Mouse (Mus musculus): ENCODE data around the gene Ldhal6b.

Gene Ldhal6b

DNA sequence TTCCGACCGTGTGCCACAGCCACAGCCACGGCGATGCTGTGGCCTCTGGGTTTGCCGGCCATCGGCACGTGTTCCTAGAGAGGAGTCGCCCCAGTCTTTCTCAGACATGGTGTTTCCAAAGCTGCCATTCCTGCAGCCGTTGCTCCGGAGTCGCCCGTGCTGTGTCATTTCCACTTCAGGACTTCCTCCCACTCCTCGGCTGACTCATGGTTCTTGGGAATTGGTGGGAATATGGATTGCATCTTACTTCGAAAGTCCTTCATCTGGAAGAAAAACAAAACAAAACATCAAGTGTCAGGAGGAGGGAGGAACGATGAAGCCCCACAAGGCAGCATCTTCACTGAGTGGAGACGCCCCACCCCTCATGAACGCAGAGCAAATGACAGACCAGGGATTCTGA is 7.4 kb downstream of the Ldhal6b start:
- CTCF ChIA-PET: interaction anchor here (0.6 kb wide), 1 partner anchor 913 kb away, joined by 3 read pairs; no protein-coding TSS in a partner anchor

DNA sequence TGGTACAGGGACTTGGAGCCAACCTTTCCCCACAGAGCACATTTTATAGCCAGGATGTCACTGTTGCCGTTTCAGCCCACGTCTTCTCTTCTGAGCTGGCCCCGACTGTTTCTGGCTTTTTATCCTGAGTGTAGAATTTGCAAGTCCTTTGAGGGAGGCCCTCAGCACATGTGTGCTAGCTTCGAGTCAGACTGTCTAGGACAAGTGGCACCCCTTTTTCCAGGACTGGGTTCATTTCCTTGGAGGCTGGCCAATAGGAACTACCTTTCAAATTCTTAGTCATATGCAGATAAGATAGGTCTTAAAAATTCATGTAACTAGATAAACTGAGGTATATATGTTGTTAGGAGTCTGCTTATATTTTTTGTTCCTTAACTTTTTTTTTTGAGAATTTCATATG is 8.2 kb downstream of the Ldhal6b start:
- CTCF ChIA-PET: no interaction called here

DNA sequence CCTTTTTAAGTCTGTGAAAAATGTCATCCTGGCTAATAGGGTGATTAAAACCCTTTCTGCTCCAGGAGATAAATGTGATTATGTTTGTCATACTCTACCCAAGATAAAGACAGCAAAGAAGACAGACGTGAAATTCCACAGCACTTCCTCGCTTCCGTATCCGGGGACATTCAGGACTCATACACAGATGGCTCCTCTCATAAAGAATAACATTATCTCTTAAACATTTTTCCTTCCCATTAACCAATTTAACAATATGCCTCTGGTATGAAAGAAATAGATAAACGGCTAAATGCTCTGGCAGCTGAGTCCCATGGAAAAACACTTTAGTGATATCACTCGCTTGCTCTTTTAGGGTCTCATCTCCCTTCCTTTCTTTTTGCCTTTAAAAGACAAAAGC is 11.5 kb downstream of the Ldhal6b start:
- CTCF ChIA-PET: no interaction called here

DNA sequence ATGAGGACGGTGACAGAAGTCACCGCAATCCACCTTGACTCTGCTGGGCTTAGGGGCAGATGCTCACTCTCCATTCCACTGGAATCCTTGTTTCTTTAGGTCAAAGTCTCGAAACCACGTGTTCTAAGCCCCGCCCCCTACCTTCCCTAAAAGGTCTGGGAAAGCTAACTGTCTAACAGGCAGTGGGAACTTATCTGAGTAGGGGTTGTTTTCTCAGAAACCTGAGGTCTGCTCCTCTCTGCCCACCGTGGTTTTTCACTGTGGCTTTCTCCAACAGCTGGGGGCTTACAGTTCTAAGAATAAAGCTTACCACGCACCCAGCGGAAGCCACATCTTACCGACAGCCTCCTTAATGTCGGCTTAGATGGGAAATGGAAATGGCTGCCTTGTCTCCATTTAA is 12.0 kb downstream of the Ldhal6b start:
- CTCF ChIA-PET: no interaction called here

DNA sequence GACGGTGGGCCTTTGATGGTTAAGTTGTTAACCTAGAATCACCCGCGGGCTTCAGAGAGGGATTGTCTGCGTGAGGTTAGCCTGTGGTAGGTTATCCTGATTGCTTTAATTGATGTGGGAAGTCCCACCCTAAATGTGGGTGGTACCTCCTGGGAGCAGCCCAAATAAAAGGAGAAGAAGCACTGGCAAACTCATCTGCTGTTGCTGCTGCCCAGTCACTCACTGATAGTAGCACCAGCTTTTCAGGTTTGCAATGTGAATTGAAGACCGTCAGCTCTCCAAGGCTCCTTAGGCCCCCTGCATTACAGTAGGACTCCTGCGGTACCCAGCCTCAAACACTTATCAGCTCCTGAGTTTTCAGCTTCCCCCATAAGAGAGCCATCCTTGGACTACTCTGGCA is 14.7 kb downstream of the Ldhal6b start:
- CTCF ChIA-PET: no interaction called here

DNA sequence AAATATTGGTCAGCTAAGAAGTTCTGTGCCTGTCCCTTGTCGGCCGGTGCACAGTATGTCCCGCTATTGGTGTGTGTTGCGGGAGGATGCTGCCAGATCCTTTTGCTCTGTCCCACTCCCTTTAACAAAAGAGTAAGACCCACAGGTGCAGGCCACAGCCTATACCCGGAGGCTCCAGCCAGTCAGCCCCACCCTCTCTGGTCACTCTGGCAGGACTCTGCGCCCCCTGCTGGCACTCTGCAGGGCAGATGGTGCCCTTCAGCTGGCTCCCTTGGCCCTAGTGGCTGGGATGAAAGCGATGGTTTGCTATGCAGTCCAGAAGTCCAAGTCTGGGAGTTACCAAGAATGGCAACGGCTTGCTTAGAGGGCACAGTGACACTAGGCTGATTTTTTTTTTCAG is 15.9 kb downstream of the Ldhal6b start:
- CTCF ChIA-PET: interaction anchor here (0.7 kb wide), 4 partner anchors 13 to 168 kb away, joined by 3 to 5 read pairs (median 4); no protein-coding TSS in a partner anchor

DNA sequence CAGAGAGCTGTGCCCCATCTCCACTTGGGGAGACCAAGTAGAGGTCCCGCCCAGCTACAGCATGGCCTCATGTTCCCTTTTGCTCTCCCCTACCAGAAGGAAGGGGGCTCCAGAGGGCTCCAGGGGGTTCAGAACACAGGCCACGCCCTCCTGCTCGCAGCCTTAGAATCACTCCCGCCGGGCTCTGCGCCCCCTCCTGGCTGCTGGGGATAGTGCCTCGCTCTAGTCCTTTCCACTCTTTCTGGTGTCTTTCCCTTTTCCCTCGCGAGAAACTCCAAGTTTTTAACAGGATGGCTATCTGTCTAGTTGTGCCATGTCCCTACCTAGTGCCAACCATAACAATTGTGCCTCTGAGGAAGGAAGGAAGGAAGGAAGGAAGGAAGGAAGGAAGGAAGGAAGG is 16.5 kb downstream of the Ldhal6b start:
- CTCF ChIA-PET: interaction anchor here (0.7 kb wide), 4 partner anchors 14 to 168 kb away, joined by 3 to 5 read pairs (median 4); no protein-coding TSS in a partner anchor

DNA sequence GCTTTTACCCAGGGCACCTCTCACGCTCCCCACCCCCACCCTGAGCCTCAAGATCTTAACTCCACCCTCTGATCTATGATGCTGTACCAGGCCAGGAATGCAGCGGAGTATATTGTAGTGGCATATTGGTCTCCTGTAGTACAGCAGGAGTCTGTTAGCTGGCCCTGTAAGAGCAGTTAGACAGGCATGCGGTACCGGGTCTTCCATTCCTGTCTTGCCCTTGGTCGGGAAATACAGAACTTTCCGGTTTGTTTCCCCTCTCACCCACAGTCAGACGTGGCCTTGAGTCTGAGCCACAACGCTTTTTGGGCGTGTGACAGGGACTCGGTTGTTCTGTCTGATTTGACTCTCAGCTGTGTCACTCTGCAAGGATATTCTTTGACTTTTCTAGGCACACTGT is 17.3 kb downstream of the Ldhal6b start:
- CTCF ChIA-PET: no interaction called here

DNA sequence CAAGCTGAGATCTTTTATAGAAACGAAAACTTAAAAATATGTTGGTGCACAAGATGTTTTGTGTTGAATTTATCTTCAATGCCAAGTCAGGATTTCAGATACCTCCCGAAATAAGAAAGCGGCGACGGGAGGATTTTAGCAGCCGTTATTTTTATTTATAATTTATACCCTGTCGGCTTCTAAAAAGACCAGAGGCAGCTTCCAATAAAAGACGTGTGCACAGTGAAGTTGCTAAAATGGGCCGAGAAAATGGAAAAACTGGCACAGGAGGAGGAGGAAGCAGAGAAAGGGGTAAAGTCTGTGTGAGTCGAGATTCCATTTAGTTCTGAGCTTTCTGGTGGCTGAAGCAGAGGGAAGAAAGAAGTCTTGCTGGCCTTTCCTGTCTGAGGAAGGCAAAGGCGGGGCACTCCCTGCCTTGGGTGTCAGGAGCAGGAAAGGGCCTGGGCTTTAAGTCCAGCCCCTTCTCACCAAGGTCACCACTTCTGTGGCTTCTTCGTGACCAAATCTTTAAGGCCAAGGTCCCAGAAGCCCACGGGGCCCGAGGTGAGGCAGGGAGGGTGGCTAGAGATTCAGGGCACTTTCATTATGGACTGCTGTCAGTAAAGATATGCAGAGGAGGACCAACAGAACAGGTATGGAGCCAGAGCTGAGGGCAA is 18.0 kb downstream of the Ldhal6b start:
- CTCF ChIA-PET: no interaction called here

DNA sequence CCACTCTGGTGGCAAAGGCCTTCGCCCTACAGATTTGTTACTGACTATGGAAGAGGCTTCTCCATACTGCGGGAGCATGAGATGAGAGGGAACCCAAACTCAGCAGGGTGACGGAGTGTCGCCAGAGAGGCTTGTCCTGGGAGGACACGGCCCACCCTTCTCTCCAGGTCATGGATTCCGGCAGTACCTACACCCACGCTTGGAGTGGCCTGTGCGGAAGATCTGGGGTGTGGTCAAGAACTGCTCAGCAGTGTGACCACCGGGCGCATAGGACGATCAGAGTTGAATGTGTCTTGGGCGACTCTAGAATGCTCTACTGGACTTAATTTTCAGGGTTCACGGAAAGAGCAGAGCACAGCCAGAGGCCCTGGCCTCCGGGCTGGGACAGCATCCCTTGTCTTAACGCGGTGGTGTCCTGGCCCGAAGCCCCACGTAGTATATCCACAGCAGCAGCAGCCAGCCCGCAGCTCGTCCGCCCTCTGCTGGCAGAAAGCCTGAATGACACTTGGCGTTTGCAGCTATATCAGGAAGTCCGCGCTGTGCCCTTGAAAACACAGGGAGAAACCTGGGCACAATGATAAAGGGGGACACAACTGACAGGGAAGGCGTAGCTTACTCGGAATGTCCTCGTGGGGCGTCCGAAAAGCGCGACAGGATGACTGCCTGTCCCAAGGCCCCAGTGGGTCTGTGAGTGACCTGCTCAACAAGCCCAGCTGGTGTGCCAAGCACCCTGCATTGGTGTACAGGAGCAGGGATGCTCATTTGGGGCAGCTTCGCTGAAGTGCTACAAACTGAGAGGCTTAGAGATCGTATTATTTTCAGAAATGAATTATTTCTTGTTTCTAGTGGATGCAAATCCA is 21.2 kb downstream of the Ldhal6b start:
- CTCF ChIA-PET: interaction anchor here (0.5 to 0.7 kb wide), 3 partner anchors 74 to 284 kb away, joined by 3 to 4 read pairs (median 3); no protein-coding TSS in a partner anchor

DNA sequence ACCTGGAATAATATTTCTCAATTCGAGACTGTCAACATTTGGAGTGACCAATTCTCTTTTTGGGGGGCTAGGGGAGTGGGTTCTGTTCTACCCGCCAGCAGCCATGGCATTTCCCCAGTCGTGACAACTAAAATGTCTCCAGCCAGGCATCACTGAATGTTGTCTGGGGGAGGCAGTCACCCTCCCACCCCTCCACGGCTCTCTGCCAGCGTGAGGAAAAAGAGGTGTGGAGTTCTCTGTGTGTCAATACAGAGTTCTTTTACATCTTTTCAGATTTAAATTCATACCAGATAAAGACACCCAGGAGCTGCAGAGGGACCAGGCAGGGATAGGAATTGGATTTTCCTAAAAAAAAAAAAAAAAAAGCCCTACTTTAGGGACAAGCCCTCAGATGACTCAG is 22.4 kb downstream of the Ldhal6b start:
- CTCF ChIA-PET: interaction anchor here (0.6 kb wide), 1 partner anchor 42 kb away, joined by 5 read pairs; no protein-coding TSS in a partner anchor

DNA sequence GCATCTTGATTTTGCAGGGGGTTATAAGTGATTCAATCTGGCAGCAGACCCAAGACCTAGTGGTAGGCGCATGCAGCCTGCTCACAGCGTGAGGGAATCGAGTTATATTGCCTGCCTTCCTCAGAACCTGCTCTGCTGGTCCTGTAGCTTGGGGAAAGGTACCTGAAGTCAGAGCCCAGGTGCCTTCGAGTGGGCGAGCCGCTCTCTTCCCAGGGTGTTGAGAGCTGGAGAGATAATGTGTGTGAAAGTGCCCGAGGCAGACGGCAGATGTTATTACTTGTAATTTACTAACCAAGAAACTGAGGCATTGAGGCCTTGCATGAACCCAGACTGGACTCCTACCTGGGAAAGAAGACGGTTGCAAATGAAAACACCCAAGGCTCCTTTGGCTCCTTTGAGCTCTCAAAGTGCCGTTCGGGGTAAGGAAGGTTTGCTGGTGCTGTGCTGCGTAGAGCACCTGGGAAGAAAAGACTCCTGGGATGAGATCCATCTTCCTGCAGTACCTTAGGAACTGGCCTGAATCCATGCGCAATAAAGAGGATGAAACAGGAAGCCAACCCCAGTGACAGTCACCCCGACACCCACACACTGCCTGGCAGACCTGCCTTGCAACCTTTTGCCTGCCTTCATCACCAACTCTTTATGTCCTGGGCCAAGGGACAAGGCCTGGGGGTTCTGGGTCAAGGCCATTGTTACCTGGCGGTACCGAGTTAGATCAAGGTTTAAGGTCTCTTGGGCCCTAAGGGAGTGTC is 22.9 kb downstream of the Ldhal6b start:
- CTCF ChIA-PET: interaction anchor here (0.5 to 0.6 kb wide), 2 partner anchors 41 to 614 kb away, joined by 3 to 5 read pairs; no protein-coding TSS in a partner anchor

DNA sequence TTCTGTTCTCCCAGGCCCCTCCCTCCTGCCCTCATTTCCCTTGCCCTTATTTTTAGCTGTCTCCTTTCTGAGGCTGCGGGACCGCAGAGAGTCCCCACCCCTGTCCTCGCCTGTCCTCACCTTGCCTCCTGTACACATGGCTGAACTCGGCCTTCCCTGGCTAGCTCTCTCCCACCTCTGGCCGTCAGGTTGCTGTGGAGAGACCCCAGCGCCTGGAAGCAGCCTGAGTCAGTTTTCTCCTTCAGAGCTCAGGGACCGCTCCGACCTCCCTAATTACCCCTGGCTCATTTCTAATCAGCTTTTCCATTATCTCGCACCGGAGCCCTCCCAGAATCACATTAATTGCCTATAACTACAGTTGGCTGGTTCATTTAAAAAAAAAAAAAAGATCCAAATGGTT is 27.9 kb downstream of the Ldhal6b start:
- CTCF ChIA-PET: no interaction called here

DNA sequence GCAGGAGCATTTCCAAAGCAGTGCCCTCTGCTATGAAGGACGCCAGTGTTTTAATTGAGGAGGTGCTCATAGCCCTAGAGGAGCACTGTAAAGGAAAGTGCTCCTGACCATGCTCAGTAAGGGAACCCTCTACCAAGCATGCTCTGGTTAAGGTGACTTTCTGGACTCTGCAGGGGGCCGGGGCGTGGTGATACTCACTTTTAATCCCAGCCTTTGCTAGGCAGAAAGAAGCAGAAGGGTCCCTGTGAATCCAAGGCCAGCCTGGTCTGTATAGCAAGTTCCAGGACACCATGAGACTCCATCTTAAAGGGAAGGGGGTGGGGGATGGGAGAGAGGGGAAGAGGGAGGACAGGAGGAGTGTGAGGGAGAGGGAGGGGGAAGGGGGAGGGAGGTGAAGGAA is 30.2 kb downstream of the Ldhal6b start:
- CTCF ChIA-PET: no interaction called here

DNA sequence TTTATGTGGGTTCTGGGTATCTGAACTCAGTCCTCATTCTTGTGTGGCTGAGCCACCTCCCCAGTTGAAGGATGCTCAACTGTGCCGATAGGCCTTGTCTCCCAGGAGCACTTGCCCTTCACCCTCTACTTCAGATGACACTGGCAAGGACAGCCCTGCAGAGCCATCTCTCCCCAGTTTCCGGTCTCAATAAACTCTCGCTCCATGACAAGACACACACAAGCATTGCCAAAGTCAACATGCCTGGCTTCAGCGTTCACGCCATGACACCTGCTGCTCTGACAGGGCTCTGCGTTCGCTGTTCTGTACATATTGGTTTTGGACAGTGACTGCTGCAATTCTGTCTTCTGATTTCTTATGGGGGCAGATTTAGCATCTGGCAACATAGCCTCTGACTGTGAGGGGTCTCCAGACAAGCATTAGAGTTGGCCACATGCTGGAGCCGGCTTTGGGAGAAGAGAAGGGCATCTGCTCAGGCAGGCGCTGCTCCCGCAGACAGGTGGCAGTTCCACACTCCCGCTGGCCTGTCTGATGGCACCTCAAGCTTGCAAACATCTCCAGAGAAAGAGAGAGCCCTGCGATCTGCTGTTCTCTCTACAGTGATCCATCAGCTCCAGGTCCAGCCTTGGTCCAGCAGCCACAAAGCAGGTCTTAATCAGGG is 31.6 kb downstream of the Ldhal6b start:
- CTCF ChIA-PET: no interaction called here

DNA sequence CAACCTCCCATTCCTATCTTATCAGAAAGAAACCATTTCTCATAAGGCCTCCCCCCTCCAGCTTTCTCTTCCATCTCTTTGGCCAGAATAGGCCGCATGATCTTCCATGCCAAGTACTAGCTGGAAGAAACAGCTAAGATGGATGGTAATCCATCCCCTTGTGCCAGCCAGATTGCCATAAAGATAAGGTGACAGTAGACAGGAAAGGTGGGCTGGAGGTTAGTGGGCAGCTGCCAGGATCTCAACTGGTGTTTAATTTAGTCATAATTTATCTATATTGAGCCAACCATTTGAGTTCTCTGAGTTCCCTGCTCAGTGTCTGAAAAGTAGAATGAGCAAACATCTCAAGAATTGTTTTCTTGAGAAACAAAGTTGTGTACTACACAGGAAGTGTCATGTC is 32.9 kb downstream of the Ldhal6b start:
- CTCF ChIA-PET: interaction anchor here (0.6 kb wide), 1 partner anchor 62 kb away, joined by 3 read pairs; no protein-coding TSS in a partner anchor

DNA sequence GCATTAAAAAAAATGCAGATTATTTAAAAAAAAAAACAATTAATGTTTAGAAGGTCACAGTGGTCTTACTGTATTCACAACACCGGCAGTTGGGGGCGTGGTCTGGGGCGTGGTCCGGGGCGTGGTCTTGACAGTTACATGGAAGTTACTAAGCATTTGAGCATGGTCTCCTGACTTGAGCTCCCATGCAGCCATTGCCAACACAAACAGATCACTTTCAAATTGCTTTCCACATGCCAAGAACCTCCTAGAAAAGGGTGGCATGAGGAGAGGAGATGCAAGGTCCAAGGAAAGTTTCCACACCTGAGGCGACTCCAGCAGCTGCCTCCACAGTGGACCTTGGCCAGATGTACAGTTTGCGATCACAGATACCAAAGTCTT is 40.6 kb downstream of the Ldhal6b start:
- CTCF ChIA-PET: no interaction called here

DNA sequence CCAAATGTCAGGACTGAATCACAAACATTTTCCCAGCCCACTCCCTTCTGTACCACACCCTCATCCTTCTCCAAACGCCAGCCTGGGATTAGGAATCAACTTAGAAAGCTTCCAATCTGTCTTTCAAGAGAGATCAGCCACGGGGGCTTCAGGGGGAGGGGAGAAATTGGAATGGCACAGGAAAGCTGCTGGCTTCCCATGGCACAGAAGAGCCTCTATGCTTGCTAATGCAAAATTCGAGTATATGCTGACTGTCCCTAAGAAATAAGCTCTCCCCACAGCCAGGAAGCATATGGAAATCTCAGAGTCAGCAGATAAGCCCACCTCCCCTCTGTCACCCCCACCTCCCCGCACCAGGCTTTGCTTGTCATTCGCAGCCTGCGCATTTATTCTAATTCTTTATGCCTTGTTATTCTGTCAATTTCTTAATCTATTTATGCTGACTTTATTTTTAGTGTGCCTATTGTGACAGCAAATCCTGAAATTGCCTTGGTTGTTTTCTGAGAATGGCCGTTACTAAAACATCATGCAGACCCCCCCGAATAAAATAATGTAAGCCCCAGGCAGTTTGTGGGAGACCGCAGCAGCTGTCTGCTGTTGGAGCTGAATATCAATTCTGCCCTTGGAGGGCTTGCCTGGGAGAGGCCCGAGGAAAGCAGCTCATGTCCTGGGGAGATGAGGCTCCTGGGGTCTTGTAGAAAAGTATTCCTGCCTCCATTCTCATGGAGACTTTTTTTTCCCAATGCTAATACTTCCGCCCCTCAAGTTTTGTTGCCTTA is 41.2 kb downstream of the Ldhal6b start:
- CTCF ChIA-PET: no interaction called here

DNA sequence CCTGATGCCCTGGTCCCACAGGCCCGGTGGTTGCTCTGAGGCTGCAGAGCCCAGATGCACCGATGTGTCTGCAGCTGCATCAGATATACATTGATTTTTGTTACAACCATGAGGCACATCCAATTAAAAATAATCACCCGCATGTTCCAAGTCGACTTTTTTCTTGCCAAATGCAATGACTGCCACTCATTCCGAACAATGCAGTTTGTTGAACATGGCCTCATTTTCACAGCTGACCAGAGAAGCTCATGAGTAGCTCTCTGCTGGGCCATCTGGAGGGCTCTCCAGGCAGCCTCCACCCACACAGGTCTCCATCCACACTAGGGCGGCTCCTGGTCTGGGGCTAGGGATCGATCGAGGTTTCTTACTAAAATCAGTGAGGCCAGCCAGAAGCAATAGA is 45.6 kb downstream of the Ldhal6b start:
- CTCF ChIA-PET: no interaction called here

DNA sequence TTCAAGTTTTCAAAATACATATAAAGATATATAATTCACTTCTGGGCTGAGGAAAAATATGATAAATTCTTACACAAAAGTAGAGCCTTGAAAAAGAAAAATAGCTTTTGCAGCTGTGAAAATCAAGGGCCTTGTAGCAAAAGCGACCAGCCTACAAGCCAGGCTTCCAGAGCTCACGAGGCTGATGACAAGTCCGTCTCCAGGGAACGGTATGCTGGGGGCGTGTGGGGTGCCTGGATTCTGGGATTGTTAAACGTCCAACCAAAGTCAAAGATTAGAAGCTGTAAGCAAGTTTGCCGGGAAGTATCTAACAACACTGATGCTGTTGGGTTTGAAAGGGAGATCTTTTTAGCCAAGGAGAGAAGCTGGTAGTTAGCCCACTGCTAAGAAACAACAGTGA is 47.0 kb downstream of the Ldhal6b start:
- CTCF ChIA-PET: no interaction called here

DNA sequence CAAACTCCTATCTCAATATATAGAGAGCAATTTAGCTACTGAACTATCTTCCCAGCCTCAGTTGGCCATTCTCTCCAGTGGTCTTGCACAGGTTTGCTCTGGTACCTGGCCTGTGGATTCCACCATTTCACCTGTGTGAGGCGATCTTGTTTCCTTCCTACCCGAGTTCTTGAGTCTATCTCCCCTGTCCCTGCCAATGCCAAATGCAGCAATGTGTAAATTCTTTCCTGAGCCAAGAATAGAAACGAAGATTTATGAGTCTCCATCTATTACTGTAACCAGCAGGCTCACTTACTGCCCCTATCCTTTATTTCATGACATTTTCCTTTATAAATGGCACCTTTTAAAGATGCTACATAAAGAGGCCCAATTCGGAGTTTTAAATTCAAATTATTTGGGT is 47.5 kb downstream of the Ldhal6b start:
- CTCF ChIA-PET: no interaction called here
